Mouse (Mus musculus) ES-E14 (cell line): ENCODE results near the gene Hira. TPM values are rescaled to one million over a fixed set of nuclear protein-coding genes. Genes with fewer than 3 reads are reported as not detected.
A peak's percentile ranks its signal among the peaks of the same experiment; 100 is the strongest.

Experiments used
- DNase-seq: peaks from one replicate; pipeline ENCODE4 v3.0.0-alpha.2; 2013; ENCODE audit warnings: low read depth, low spot score
- H3K27ac ChIP-seq: 2 replicates; pipeline ENCODE4 v1.5.1; 2012; ENCODE audit warnings: low read depth, mild to moderate bottlenecking, low read length, moderate library complexity, mixed read lengths; ENCODE audit not compliant: poor library complexity, insufficient read depth, severe bottlenecking
- H3K36me3 ChIP-seq: 2 replicates; pipeline ENCODE4 v1.6.1; 2012; ENCODE audit warnings: mild to moderate bottlenecking, low read length, moderate library complexity, mixed read lengths; ENCODE audit not compliant: control insufficient read depth, poor library complexity, insufficient read depth, severe bottlenecking
- H3K4me1 ChIP-seq, 2 experiments: fragments of 150-350 bp in 1 of 2; sonication (generic) in 1 of 2; 2 replicates each; pipeline ENCODE4 v1.6.1; 2012; ENCODE audit warnings: low read length in 2 of 2, mild to moderate bottlenecking in 1 of 2, mixed read lengths in 1 of 2; ENCODE audit not compliant: control insufficient read depth in 2 of 2, insufficient read depth in 2 of 2, poor library complexity in 1 of 2
- H3K4me3 ChIP-seq, 2 experiments: fragments of 150-350 bp in 1 of 2; sonication (generic) in 1 of 2; 2 replicates each; pipeline ENCODE4 v1.5.1; 2012; ENCODE audit warnings: low read length in 2 of 2, low read depth in 1 of 2, mild to moderate bottlenecking in 1 of 2, mixed read lengths in 1 of 2; ENCODE audit not compliant: insufficient read depth in 1 of 2, poor library complexity in 1 of 2, severe bottlenecking in 1 of 2
- H3K9ac ChIP-seq: 2 replicates; pipeline ENCODE4 v1.6.1; 2012; ENCODE audit warnings: low read depth, mild to moderate bottlenecking, low read length, mixed read lengths; ENCODE audit not compliant: poor library complexity, insufficient read depth, severe bottlenecking
- H3K9me3 ChIP-seq: fragments of 150-350 bp; sonication (generic); 2 replicates; pipeline ENCODE4 v1.6.1; 2012; ENCODE audit warnings: low read depth, mild to moderate bottlenecking, low read length; ENCODE audit not compliant: control insufficient read depth, insufficient read depth
- CHD2 ChIP-seq: IDR thresholded peaks from 2 replicates; pipeline ENCODE4 v1.6.1; 2014; ENCODE audit warnings: mild to moderate bottlenecking, low read depth, low read length, inconsistent platforms
- HCFC1 ChIP-seq: IDR thresholded peaks from 2 replicates; pipeline ENCODE4 v1.6.1; 2012; ENCODE audit warnings: low read length, inconsistent platforms, borderline replicate concordance; ENCODE audit not compliant: insufficient read depth
- MAFK ChIP-seq: IDR thresholded peaks from 2 replicates; pipeline ENCODE4 v1.6.1; 2014; ENCODE audit warnings: mild to moderate bottlenecking, low read depth, low read length, inconsistent platforms; ENCODE audit not compliant: insufficient read depth
- ZC3H11A ChIP-seq: IDR thresholded peaks from 2 replicates; pipeline ENCODE4 v1.6.1; 2012; ENCODE audit warnings: low read depth, mild to moderate bottlenecking, inconsistent platforms, low read length, borderline replicate concordance
- ZNF384 ChIP-seq: IDR thresholded peaks from 2 replicates; pipeline ENCODE4 v1.6.1; 2012; ENCODE audit warnings: low read depth, low read length, inconsistent platforms
- in situ Hi-C, 2 experiments: fragments of 600-800 bp; cut with MboI; formaldehyde crosslinking; loops; one replicate each; pipeline ENCODE4 v1.15.1; 2025; ENCODE audit warnings: low sequenced_read_pairs in 2 of 2, inconsistent platforms in 1 of 2; ENCODE audit not compliant: unreplicated experiment in 2 of 2
- total RNA-seq: library from RNA; depleted of rRNA; stranded (reverse); fragments of 300-350 nt; gene quantifications from 2 replicates; pipeline ENCODE4 v1.2.3, GENCODE M21; 2012; rRNA removed

Gene Hira
- 58.2 and 67.3 TPM in 2 replicates for total RNA-seq

- peak within 1 kb of the TSS; percentile 82 to 93 for H3K4me3 ChIP-seq
- in situ Hi-C loops: no loop called here
- peak; percentile 83 for DNase-seq
- H3K9ac ChIP-seq: peak within 1 kb of the TSS; percentile 99
- no peaks in the 10 kb centered on the region; a peak in 1 of 4 replicates for H3K4me1 ChIP-seq
- peaks cover 16% of the 10 kb centered on the region for H3K36me3 ChIP-seq
- H3K9me3 ChIP-seq: no peaks in the 10 kb centered on the region
- peak within 1 kb of the TSS; percentile 94 for H3K27ac ChIP-seq
- TF ChIP-seq MAFK: no peak
- TF ChIP-seq HCFC1: peak; percentile 78
- no peak for TF ChIP-seq ZNF384
- TF ChIP-seq CHD2: peak; percentile 95
- no peak for TF ChIP-seq ZC3H11A
Observed at GRCm38 (mm10) chr16:18876442-18877308, at the start of gene Hira, which contains the start of gene Mrpl40. Gene Hira (plus strand): TSS chr16:18877037. Gene Mrpl40 (minus strand): TSS chr16:18876862.

- in situ Hi-C loops: no loop called here
- Histone ChIP-seq H3K36me3 (peaks cover 22% of the 10 kb centered on the region), H3K27ac (no peak overlapping the region), H3K4me3 (no peak overlapping the region), H3K9me3 (no peaks in the 10 kb centered on the region), H3K9ac (no peak overlapping the region), H3K4me1 (no peaks in the 10 kb centered on the region)
- TF ChIP-seq MAFK (no peak), CHD2 (no peak), HCFC1 (no peak), ZNF384 (no peak)
- DNase-seq: no peak
Observed at GRCm38 (mm10) chr16:18828630-18829029, 48.2 kb upstream of the Hira start.

- in situ Hi-C loops: no loop called here
- no peak for TF ChIP-seq ZC3H11A
- TF ChIP-seq ZNF384: no peak
- no peak for TF ChIP-seq MAFK
- no peak for TF ChIP-seq HCFC1
- TF ChIP-seq CHD2: no peak
- Histone ChIP-seq H3K27ac (no peak overlapping the region), H3K4me1 (no peaks in the 10 kb centered on the region), H3K36me3 (peaks cover 22% of the 10 kb centered on the region), H3K9me3 (no peaks in the 10 kb centered on the region), H3K9ac (no peak overlapping the region), H3K4me3 (no peak overlapping the region)
- no peak for DNase-seq
Observed at GRCm38 (mm10) chr16:18829102-18829501, 47.7 kb upstream of the Hira start.

- TF ChIP-seq ZNF384: no peak
- TF ChIP-seq ZC3H11A: no peak
- no peak for TF ChIP-seq MAFK
- no peak for TF ChIP-seq HCFC1
- TF ChIP-seq CHD2: no peak
- in situ Hi-C loops: no loop called here
Observed at GRCm38 (mm10) chr16:18833486-18833885, 43.4 kb upstream of the Hira start.

More at GRCm38 (mm10) chr16:18833486-18833885, 43.4 kb upstream of the Hira start:
- Histone ChIP-seq H3K4me3 (no peak overlapping the region), H3K9ac (no peak overlapping the region), H3K27ac (no peak overlapping the region), H3K36me3 (peaks cover 7% of the 10 kb centered on the region), H3K9me3 (no peaks in the 10 kb centered on the region), H3K4me1 (no peaks in the 10 kb centered on the region)
- no peak for DNase-seq
